9 mouse cellular contexts compared by ENCODE assay signal in genomic region chr5:65937998-65938715, GRCm38 (mm10). TPM values are rescaled to one million over a fixed set of nuclear protein-coding genes. Genes with fewer than 3 reads are reported as not detected.
DNase-seq lines count a peak whose midpoint lies in the region; ATAC-seq and TF ChIP-seq lines count a peak whose summit lies in the region.
"Had no signal": no experiment of that assay in that cellular context is flagged by ENCODE, and none has a peak within 500 bp of the region (broad histone marks: within the 10 kb centered on the region; RNA-seq: fewer than 3 reads in every experiment).

No protein-coding gene starts in this region.

- 59% methylated on average over 9 of the region's 9 CpGs for WGBS in forebrain, postnatal 0 days
- WGBS in lung, adult 2 months: 40% methylated on average over 9 of the region's 9 CpGs
- WGBS in olfactory bulb, adult 2 months: 61% methylated on average over 9 of the region's 9 CpGs

- in situ Hi-C loops in ES-E14 (cut with MboI; ENCODE audit: low sequenced_read_pairs in 2 of 2, unreplicated experiment in 2 of 2): loop anchor here in 1 of 2 experiments (25.0 kb wide), 1 partner anchor 101 kb away; no protein-coding TSS in a partner anchor

- H3K9ac ChIP-seq in ES-E14 (ENCODE audit: insufficient read depth, low read depth, low read length, poor library complexity, severe bottlenecking): no peak overlapping the region
- H3K9ac ChIP-seq in forebrain, postnatal 0 days: no peak overlapping the region
- H3K9ac ChIP-seq: lung, embryonic 15.5 days had no signal

- no peak for TF ChIP-seq POLR2A in lung, adult 2 months (IDR thresholded peaks at IDR 0.05; ENCODE audit: borderline replicate concordance, extremely low read depth, low read depth, low read length)
- no peak for TF ChIP-seq POLR2A in olfactory bulb, adult 2 months (IDR thresholded peaks at IDR 0.05; ENCODE audit: insufficient read depth, low read depth, low read length)

- H3K27me3 ChIP-seq in forebrain, postnatal 0 days (ENCODE audit: insufficient read depth, low read length): no peaks in the 10 kb centered on the region
- H3K27me3 ChIP-seq: lung, embryonic 15.5 days had no signal

- no peak overlapping the region for H3K4me2 ChIP-seq in forebrain, postnatal 0 days (ENCODE audit: low read depth)
- H3K4me2 ChIP-seq: lung, embryonic 15.5 days had no signal

- ATAC-seq in forebrain, postnatal 0 days: peak; percentile 68

- no peaks in the 10 kb centered on the region for H3K9me3 ChIP-seq in ES-E14 (ENCODE audit: control insufficient read depth, insufficient read depth, low read depth, low read length)
- H3K9me3 ChIP-seq in forebrain, postnatal 0 days (ENCODE audit: low read length): no peaks in the 10 kb centered on the region
- H3K9me3 ChIP-seq: lung, embryonic 15.5 days had no signal

- no peak overlapping the region for H3K27ac ChIP-seq in ES-E14 (ENCODE audit: insufficient read depth, low read depth, low read length, poor library complexity, severe bottlenecking)
- no peak overlapping the region for H3K27ac ChIP-seq in forebrain, postnatal 0 days (ENCODE audit: low read depth, low read length)
- H3K27ac ChIP-seq in olfactory bulb, adult 2 months (ENCODE audit: insufficient read depth, low read depth, low read length): no peak overlapping the region
- H3K27ac ChIP-seq: lung, embryonic 15.5 days had no signal

- peaks cover 0 to 5% of the 10 kb centered on the region in 2 experiments; a peak in 1 of 4 replicates for H3K4me1 ChIP-seq in ES-E14 (ENCODE audit: control insufficient read depth in 2 of 2, insufficient read depth in 2 of 2, low read length in 2 of 2, poor library complexity in 1 of 2)
- H3K4me1 ChIP-seq in forebrain, postnatal 0 days (ENCODE audit: insufficient read depth): no peaks in the 10 kb centered on the region
- H3K4me1 ChIP-seq in lung, adult 2 months (ENCODE audit: control insufficient read depth, insufficient read depth, low read length): no peaks in the 10 kb centered on the region
- H3K4me1 ChIP-seq in olfactory bulb, adult 2 months (ENCODE audit: control insufficient read depth, insufficient read depth, low read length): no peaks in the 10 kb centered on the region

- H3K36me3 ChIP-seq in ES-E14 (ENCODE audit: control insufficient read depth, insufficient read depth, low read length, poor library complexity, severe bottlenecking): no peaks in the 10 kb centered on the region
- H3K36me3 ChIP-seq in forebrain, postnatal 0 days (ENCODE audit: insufficient read depth): no peaks in the 10 kb centered on the region
- H3K36me3 ChIP-seq: lung, embryonic 15.5 days had no signal

- peak; percentile 84 for DNase-seq in ES-E14 (ENCODE audit: low read depth, low spot score)
- peak; percentile 23 for DNase-seq in cerebellum, adult 11-12 months
- DNase-seq in forebrain, postnatal 0 days: peak; percentile 81
- peak; percentile 90 for DNase-seq in heart, postnatal 4 days
- peak; percentile 44 to 85 for DNase-seq in layer of hippocampus, adult 18-20 months (ENCODE audit: low spot score in 2 of 2)
- DNase-seq in lung, adult 2 months: peak; percentile 80
- DNase-seq in testis, postnatal 14 days (ENCODE audit: low spot score): peak; percentile 68

- H3K4me3 ChIP-seq in ES-E14 (ENCODE audit: insufficient read depth in 1 of 2, low read depth in 1 of 2, low read length in 2 of 2, poor library complexity in 1 of 2, severe bottlenecking in 1 of 2): no peak overlapping the region
- H3K4me3 ChIP-seq in forebrain, postnatal 0 days (ENCODE audit: low read depth, low read length): no peak overlapping the region
- H3K4me3 ChIP-seq in lung, adult 2 months (replicated peaks; ENCODE audit: extremely low read depth, low read depth, low read length): no peak overlapping the region
- H3K4me3 ChIP-seq in olfactory bulb, adult 2 months (ENCODE audit: insufficient read depth, low read depth, low read length): no peak overlapping the region
- H3K4me3 ChIP-seq: lung, embryonic 15.5 days had no signal

- TF ChIP-seq CTCF in forebrain, postnatal 0 days (IDR thresholded peaks at IDR 0.05; ENCODE audit: low read depth): peak; percentile 90
- TF ChIP-seq CTCF in lung, adult 2 months (IDR thresholded peaks at IDR 0.05; ENCODE audit: insufficient read depth, low read length): peak; percentile 98
- TF ChIP-seq CTCF in olfactory bulb, adult 2 months (IDR thresholded peaks at IDR 0.05; ENCODE audit: insufficient read depth, low read depth, low read length): peak; percentile 62

TF ChIP-seq in ES-E14, 5 proteins besides CTCF, POLR2A, EP300 and RAD21:
- TF ChIP-seq MAFK (IDR thresholded peaks at IDR 0.05; ENCODE audit: insufficient read depth, low read depth, low read length): no peak
- peak; percentile 81 for TF ChIP-seq ZC3H11A (IDR thresholded peaks at IDR 0.05; ENCODE audit: borderline replicate concordance, low read depth, low read length)
- TF ChIP-seq HCFC1 (IDR thresholded peaks at IDR 0.05; ENCODE audit: borderline replicate concordance, insufficient read depth, low read length): no peak
- TF ChIP-seq ZNF384 (IDR thresholded peaks at IDR 0.05; ENCODE audit: low read depth, low read length): no peak
- no peak for TF ChIP-seq CHD2 (IDR thresholded peaks at IDR 0.05; ENCODE audit: low read depth, low read length)

RNA-seq across cellular contexts. Expression of gene Chrna9, which starts 3.4 kb away (rescaled TPM):
- 11.2 and 23.5 TPM in 2 replicates for total RNA-seq in ES-E14 (2012; rRNA removed)
- 0.52 TPM in 1 of 2 replicates, not detected in the other for total RNA-seq in forebrain, postnatal 0 days (2014; rRNA removed)
- not detected in 2 replicates for polyA plus RNA-seq in forebrain, postnatal 0 days (2015; fragmentation: Nextera tagmentation; extraction: Ambion mirVana)
- total RNA-seq in heart, postnatal 4 days (2021): under 1 TPM in 1 of 2 experiments, not detected in 1; 0.54 TPM
- total RNA-seq in layer of hippocampus, adult 18-20 months (2021): not detected
- polyA plus RNA-seq in lung, adult 2 months (2012; rRNA removed): 1.4 TPM in 1 of 2 replicates, not detected in the other
- 609 TPM in 1 of 2 replicates, not detected in the other for polyA plus RNA-seq in olfactory bulb, adult 2 months (2012; ENCODE audit: insufficient read depth, insufficient read length, low replicate concordance, missing spikeins)

Comparison
In these comparisons a context has a peak if more than half of its experiments do, and no peak if none do; other contexts are left out.
1. DNase-seq: peak in every context shown above with its lines; median percentile 90 in heart, postnatal 4 days; 84 in ES-E14; 81 in forebrain, postnatal 0 days; 80 in lung, adult 2 months; 68 in testis, postnatal 14 days; 64 in layer of hippocampus, adult 18-20 months; 23 in cerebellum, adult 11-12 months.